Mouse (Mus musculus) megakaryocyte-erythroid progenitor cell, adult 5-6 weeks (primary cell): ENCODE data around the gene Angptl2. TPM values are rescaled to one million over a fixed set of nuclear protein-coding genes. Genes with fewer than 3 reads are reported as not detected.
"Not testable (repeated sequence)": the region's sequence is repeated elsewhere in the genome, so short reads cannot be mapped to it uniquely, and the experiment has no call there.

ENCODE experiments used
- ATAC-seq: replicated peaks from 2 replicates; pipeline ENCODE4 v1.8.0; 2016; ENCODE audit warnings: mild to moderate bottlenecking, inconsistent platforms; ENCODE audit not compliant: severe bottlenecking, poor library complexity, low FRiP score, low TSS enrichment
- total RNA-seq, 2 experiments: library from RNA; stranded (forward) in 1 of 2; stranded (reverse) in 1 of 2; fragments of 200-1000, 215-1000 nt in 1 of 2; fragments of >200 nt in 1 of 2; fragmentation: Nextera tagmentation in 1 of 2; gene quantifications; 2 replicates each; pipeline ENCODE4 v1.2.3; 2014 to 2017

Gene Angptl2
- total RNA-seq, 2 experiments from 2014 or later: 0.89 TPM; not detected in 1

GRCm38 (mm10) chr2:33188925-33189670 is 26.8 kb upstream of the Angptl2 start:
- no peak for ATAC-seq

- no peak for ATAC-seq
These were observed 25.9 kb upstream of the Angptl2 start for GRCm38 (mm10) chr2:33189976-33190375.

- ATAC-seq: no peak
These were observed 15.4 kb upstream of the Angptl2 start for GRCm38 (mm10) chr2:33200368-33201068.

GRCm38 (mm10) chr2:33203284-33203683 is 12.6 kb upstream of the Angptl2 start:
- no peak for ATAC-seq

GRCm38 (mm10) chr2:33204980-33205379 is 10.9 kb upstream of the Angptl2 start:
- no peak for ATAC-seq

GRCm38 (mm10) chr2:33205939-33206525 is 9.8 kb upstream of the Angptl2 start:
- ATAC-seq: no peak

GRCm38 (mm10) chr2:33207069-33207468 is 8.8 kb upstream of the Angptl2 start:
- ATAC-seq: no peak

- ATAC-seq: no peak
These were observed 7.7 kb upstream of the Angptl2 start for GRCm38 (mm10) chr2:33208134-33208533.

GRCm38 (mm10) chr2:33210841-33211240 is 5.0 kb upstream of the Angptl2 start:
- ATAC-seq: no peak

GRCm38 (mm10) chr2:33211263-33211662 is 4.6 kb upstream of the Angptl2 start:
- not testable (repeated sequence) for ATAC-seq

- ATAC-seq: no peak
These were observed 631 bp upstream of the Angptl2 start for GRCm38 (mm10) chr2:33215177-33215699.

GRCm38 (mm10) chr2:33216645-33217424 is 966 bp downstream of the Angptl2 start:
- no peak for ATAC-seq

- ATAC-seq: no peak
These were observed 1.5 kb downstream of the Angptl2 start for GRCm38 (mm10) chr2:33217425-33217794.

GRCm38 (mm10) chr2:33218903-33219625 is 3.2 kb downstream of the Angptl2 start:
- no peak for ATAC-seq

GRCm38 (mm10) chr2:33219637-33220036 is 3.8 kb downstream of the Angptl2 start:
- ATAC-seq: no peak

- ATAC-seq: no peak
These were observed 4.4 kb downstream of the Angptl2 start for GRCm38 (mm10) chr2:33220246-33220645.

GRCm38 (mm10) chr2:33220674-33221338 is 4.9 kb downstream of the Angptl2 start:
- ATAC-seq: no peak

GRCm38 (mm10) chr2:33221339-33221900 is 5.6 kb downstream of the Angptl2 start:
- ATAC-seq: no peak
